Mouse (Mus musculus): ENCODE measurements at regions not wholly inside any gene's neighbourhood (a gene's known extent, or its start where the extent isn't known, plus 50 kb on each side); places are given as distances from the start of the nearest gene placed in this dataset.
"Not testable (repeated sequence)": the region's sequence is repeated elsewhere in the genome, so short reads cannot be mapped to it uniquely, and the experiment has no call there.

GRCm38 (mm10) chr3:138642026-138642425, 100.0 kb upstream of the Tspan5 start:
- peaks cover 12% of the 10 kb centered on the region for H3K4me1 ChIP-seq (replicated peaks; ENCODE audit: control insufficient read depth, insufficient read depth, low read length)
- WGBS = 84% methylated on average over 1 of the region's 1 CpGs
- H3K27me3 ChIP-seq (replicated peaks; ENCODE audit: control insufficient read depth, insufficient read depth, low read length) = no peaks in the 10 kb centered on the region
- no peaks in the 10 kb centered on the region for H3K36me3 ChIP-seq (ENCODE audit: control insufficient read depth, insufficient read depth, low read length)
- no peak overlapping the region for H3K9ac ChIP-seq (ENCODE audit: low read depth, low read length)
- no peak overlapping the region for H3K4me3 ChIP-seq (ENCODE audit: low read depth, low read length)
- DNase-seq (ENCODE audit: low spot score) (no peak), ATAC-seq (replicated peaks; ENCODE audit: low FRiP score) (no peak)
- no peak overlapping the region for H3K4me2 ChIP-seq
- H3K9me3 ChIP-seq (ENCODE audit: control insufficient read depth, low read length) = no peaks in the 10 kb centered on the region
- no peak overlapping the region for H3K27ac ChIP-seq (ENCODE audit: low read depth, low read length)

GRCm38 (mm10) chr3:138643951-138644285, 98.1 kb upstream of the Tspan5 start:
- Histone ChIP-seq H3K9me3 (ENCODE audit: control insufficient read depth, low read length) (no peaks in the 10 kb centered on the region), H3K4me1 (replicated peaks; ENCODE audit: control insufficient read depth, insufficient read depth, low read length) (peaks cover 12% of the 10 kb centered on the region), H3K4me2 (peak overlapping the region; percentile 68), H3K27me3 (replicated peaks; ENCODE audit: control insufficient read depth, insufficient read depth, low read length) (no peaks in the 10 kb centered on the region), H3K4me3 (ENCODE audit: low read depth, low read length) (peak overlapping the region; percentile 33), H3K36me3 (ENCODE audit: control insufficient read depth, insufficient read depth, low read length) (no peaks in the 10 kb centered on the region), H3K9ac (ENCODE audit: low read depth, low read length) (peak overlapping the region; percentile 15), H3K27ac (ENCODE audit: low read depth, low read length) (no peak overlapping the region)
- WGBS = 32% methylated on average over 15 of the region's 15 CpGs
- peak; percentile 1; the same call in 1 of the 2 replicates for ATAC-seq (replicated peaks; ENCODE audit: low FRiP score)
- no peak for DNase-seq (ENCODE audit: low spot score)

- H3K9me3 ChIP-seq (ENCODE audit: control insufficient read depth, low read length) = no peaks in the 10 kb centered on the region
- H3K27ac ChIP-seq (ENCODE audit: low read depth, low read length) = no peak overlapping the region
- peak overlapping the region; percentile 68 for H3K4me2 ChIP-seq
- no peaks in the 10 kb centered on the region for H3K36me3 ChIP-seq (ENCODE audit: control insufficient read depth, insufficient read depth, low read length)
- WGBS = 12% methylated on average over 19 of the region's 19 CpGs
- H3K27me3 ChIP-seq (replicated peaks; ENCODE audit: control insufficient read depth, insufficient read depth, low read length) = no peaks in the 10 kb centered on the region
- H3K9ac ChIP-seq (ENCODE audit: low read depth, low read length) = peak overlapping the region; percentile 15
- DNase-seq (ENCODE audit: low spot score) (peak; percentile 49), ATAC-seq (replicated peaks; ENCODE audit: low FRiP score) (peak; percentile 83)
- peaks cover 12% of the 10 kb centered on the region for H3K4me1 ChIP-seq (replicated peaks; ENCODE audit: control insufficient read depth, insufficient read depth, low read length)
- H3K4me3 ChIP-seq (ENCODE audit: low read depth, low read length) = peak overlapping the region; percentile 33
These were observed 97.6 kb upstream of the Tspan5 start for GRCm38 (mm10) chr3:138644286-138644951.

GRCm38 (mm10) chr3:138645320-138645719, 96.7 kb upstream of the Tspan5 start:
- Histone ChIP-seq H3K4me1 (replicated peaks; ENCODE audit: control insufficient read depth, insufficient read depth, low read length) (peaks cover 12% of the 10 kb centered on the region), H3K27ac (ENCODE audit: low read depth, low read length) (no peak overlapping the region), H3K9me3 (ENCODE audit: control insufficient read depth, low read length) (no peaks in the 10 kb centered on the region), H3K4me3 (ENCODE audit: low read depth, low read length) (no peak overlapping the region), H3K27me3 (replicated peaks; ENCODE audit: control insufficient read depth, insufficient read depth, low read length) (no peaks in the 10 kb centered on the region), H3K9ac (ENCODE audit: low read depth, low read length) (no peak overlapping the region), H3K4me2 (no peak overlapping the region), H3K36me3 (ENCODE audit: control insufficient read depth, insufficient read depth, low read length) (no peaks in the 10 kb centered on the region)
- WGBS = 46% methylated on average over 3 of the region's 3 CpGs
- no peak for DNase-seq (ENCODE audit: low spot score)
- no peak for ATAC-seq (replicated peaks; ENCODE audit: low FRiP score)

GRCm38 (mm10) chr3:138649699-138650098, 92.3 kb upstream of the Tspan5 start:
- Histone ChIP-seq H3K4me1 (replicated peaks; ENCODE audit: control insufficient read depth, insufficient read depth, low read length) (peaks cover under 1% of the 10 kb centered on the region; the same call in 1 of the 2 replicates), H3K4me2 (no peak overlapping the region), H3K9me3 (ENCODE audit: control insufficient read depth, low read length) (peaks cover 2% of the 10 kb centered on the region; the same call in 1 of the 2 replicates), H3K27ac (ENCODE audit: low read depth, low read length) (no peak overlapping the region), H3K4me3 (ENCODE audit: low read depth, low read length) (no peak overlapping the region), H3K27me3 (replicated peaks; ENCODE audit: control insufficient read depth, insufficient read depth, low read length) (no peaks in the 10 kb centered on the region), H3K9ac (ENCODE audit: low read depth, low read length) (no peak overlapping the region), H3K36me3 (ENCODE audit: control insufficient read depth, insufficient read depth, low read length) (no peaks in the 10 kb centered on the region)
- 85% methylated on average over 6 of the region's 6 CpGs for WGBS
- ATAC-seq (replicated peaks; ENCODE audit: low FRiP score) = no peak
- no peak for DNase-seq (ENCODE audit: low spot score)

- ATAC-seq (replicated peaks; ENCODE audit: low FRiP score); H3K4me1 ChIP-seq (replicated peaks; ENCODE audit: control insufficient read depth, insufficient read depth, low read length); H3K9ac ChIP-seq (ENCODE audit: low read depth, low read length); DNase-seq (ENCODE audit: low spot score); H3K4me3 ChIP-seq (ENCODE audit: low read depth, low read length); H3K9me3 ChIP-seq (ENCODE audit: control insufficient read depth, low read length); H3K27me3 ChIP-seq (replicated peaks; ENCODE audit: control insufficient read depth, insufficient read depth, low read length); H3K36me3 ChIP-seq (ENCODE audit: control insufficient read depth, insufficient read depth, low read length); H3K27ac ChIP-seq (ENCODE audit: low read depth, low read length); H3K4me2 ChIP-seq: not testable (repeated sequence)
- 85% methylated on average over 4 of the region's 4 CpGs for WGBS
These were observed 91.3 kb upstream of the Tspan5 start for GRCm38 (mm10) chr3:138650671-138651070.

GRCm38 (mm10) chr3:138651361-138652205, 90.4 kb upstream of the Tspan5 start:
- H3K4me2 ChIP-seq = no peak overlapping the region
- H3K4me3 ChIP-seq (ENCODE audit: low read depth, low read length) = no peak overlapping the region
- no peak for DNase-seq (ENCODE audit: low spot score)
- peaks cover 2% of the 10 kb centered on the region; the same call in 1 of the 2 replicates for H3K9me3 ChIP-seq (ENCODE audit: control insufficient read depth, low read length)
- no peaks in the 10 kb centered on the region for H3K4me1 ChIP-seq (replicated peaks; ENCODE audit: control insufficient read depth, insufficient read depth, low read length)
- no peaks in the 10 kb centered on the region for H3K27me3 ChIP-seq (replicated peaks; ENCODE audit: control insufficient read depth, insufficient read depth, low read length)
- no peak overlapping the region for H3K9ac ChIP-seq (ENCODE audit: low read depth, low read length)
- no peaks in the 10 kb centered on the region for H3K36me3 ChIP-seq (ENCODE audit: control insufficient read depth, insufficient read depth, low read length)
- H3K27ac ChIP-seq (ENCODE audit: low read depth, low read length) = no peak overlapping the region
- ATAC-seq (replicated peaks; ENCODE audit: low FRiP score) = peak; percentile 82
- whole genome bisulfite sequencing = 77% methylated on average over 12 of the region's 12 CpGs

GRCm38 (mm10) chr3:138652206-138652605, 89.8 kb upstream of the Tspan5 start:
- no peak for DNase-seq (ENCODE audit: low spot score)

More at GRCm38 (mm10) chr3:138652206-138652605, 89.8 kb upstream of the Tspan5 start:
- Histone ChIP-seq H3K4me2 (no peak overlapping the region), H3K27ac (ENCODE audit: low read depth, low read length) (no peak overlapping the region), H3K27me3 (replicated peaks; ENCODE audit: control insufficient read depth, insufficient read depth, low read length) (no peaks in the 10 kb centered on the region), H3K9ac (ENCODE audit: low read depth, low read length) (no peak overlapping the region), H3K36me3 (ENCODE audit: control insufficient read depth, insufficient read depth, low read length) (no peaks in the 10 kb centered on the region), H3K9me3 (ENCODE audit: control insufficient read depth, low read length) (peaks cover 2% of the 10 kb centered on the region; the same call in 1 of the 2 replicates), H3K4me3 (ENCODE audit: low read depth, low read length) (no peak overlapping the region), H3K4me1 (replicated peaks; ENCODE audit: control insufficient read depth, insufficient read depth, low read length) (no peaks in the 10 kb centered on the region)
- 88% methylated on average over 2 of the region's 2 CpGs for WGBS
- ATAC-seq (replicated peaks; ENCODE audit: low FRiP score) = no peak
